Mouse (Mus musculus) small intestine, adult 2 months (tissue): ENCODE data around the gene Sae1.

Experiments
- CTCF ChIP-seq: fragments of 200-500 bp; IDR thresholded peaks from 2 replicates; pipeline ENCODE4 v1.5.1; 2012; ENCODE audit warnings: low read depth, mild to moderate bottlenecking, control low read depth, inconsistent platforms, low read length, moderate library complexity, mixed read lengths; ENCODE audit not compliant: insufficient replicate concordance, insufficient read length; ENCODE audit errors: extremely low read depth
- POLR2A ChIP-seq: fragments of 200-500 bp; IDR thresholded peaks from 2 replicates; pipeline ENCODE4 v1.6.1; 2012; ENCODE audit warnings: low read depth, mild to moderate bottlenecking, control low read depth, inconsistent platforms, low read length, moderate library complexity

DNA sequence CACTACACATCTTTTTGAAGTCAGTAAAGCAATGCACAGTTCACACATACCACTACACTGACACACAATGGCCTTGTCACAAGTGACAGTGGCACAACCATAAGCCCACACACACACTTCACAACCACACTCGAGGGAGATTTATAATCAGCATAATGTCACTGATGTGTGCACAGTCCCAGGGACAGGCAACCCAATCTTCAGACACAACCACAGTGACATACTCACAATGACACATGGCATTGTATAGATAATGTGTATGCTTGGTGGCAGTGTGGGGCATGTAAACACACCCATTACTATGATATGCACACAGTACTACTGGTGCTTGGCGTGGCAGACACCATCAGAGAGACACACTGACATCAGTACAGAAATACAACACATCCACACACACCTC is 91.5 kb downstream of the Sae1 start:
- TF ChIP-seq POLR2A (no peak), CTCF (no peak)
